Mouse (Mus musculus) gastrocnemius, postnatal 25 days (tissue): ENCODE results near the gene Shank2. TPM values are rescaled to one million over a fixed set of nuclear protein-coding genes. Genes with fewer than 3 reads are reported as not detected.

Experiments
- microRNA-seq, 2 experiments: library from miRNA; unstranded; fragments of <30 nt; microRNA quantifications; one replicate each; pipeline ENCODE4 v1.2.0; 2021; ENCODE audit warnings: borderline replicate concordance in 2 of 2
- total RNA-seq, 2 experiments: library from RNA; stranded (reverse); gene quantifications; 1 replicate in 1 of 2; 2 replicates in 1 of 2; pipeline ENCODE4 v1.2.3; 2021

Gene Shank2
- total RNA-seq, 2 experiments from 2014 or later: 0.05 to 0.08 TPM

Small RNAs within 50 kb of the gene (microRNA-seq; reads per million reads assigned to microRNA genes)
- 0 reads per million in 2 experiments for gene Mir3105

Other genes with a start within 250 kb of the Shank2 start
- gene Osbpl5, start 244.9 kb upstream of the Shank2 start, total RNA-seq: 10 to 100 TPM; 18.7 to 19.0 TPM
- gene Mrgprg, start 234.9 kb upstream of the Shank2 start, total RNA-seq: under 1 TPM in 1 of 2 experiments, not detected in 1; 0.29 TPM
- gene Mrgpre, start 217.4 kb upstream of the Shank2 start, total RNA-seq: under 1 TPM; 0.64 to 0.67 TPM
- 1 to 10 TPM; 2.7 to 3.8 TPM for gene Nadsyn1, start 179.1 kb upstream of the Shank2 start, total RNA-seq
- 1 to 10 TPM; 4.8 TPM for gene Dhcr7, start 178.8 kb upstream of the Shank2 start, total RNA-seq
- gene Gm498, start 135.1 kb upstream of the Shank2 start, total RNA-seq: not detected